Mouse (Mus musculus) bone marrow macrophage, adult 2 months (primary cell): ENCODE data around the gene Mrpl34.

Experiments
- CTCF ChIP-seq: IDR thresholded peaks from 2 replicates; pipeline ENCODE4 v1.5.1; 2012; ENCODE audit warnings: low read depth, mild to moderate bottlenecking, low read length, moderate library complexity
- POLR2A ChIP-seq: IDR thresholded peaks from 2 replicates; pipeline ENCODE4 v1.6.1; 2012; ENCODE audit warnings: mild to moderate bottlenecking, low read depth, low read length, borderline replicate concordance

GRCm38 (mm10) chr8:71511644-71512043 is 46.9 kb downstream of the Mrpl34 start, which contains the start of gene Plvap:
- TF ChIP-seq CTCF (no peak), POLR2A (no peak)
